Comparison of ENCODE assay signal across 25 mouse cellular contexts in genomic region chr2:165458189-165458588, GRCm38 (mm10). TPM values are rescaled to one million over a fixed set of nuclear protein-coding genes. Genes with fewer than 3 reads are reported as not detected.
A peak's percentile ranks its signal among the peaks of the same experiment; 100 is the strongest.
DNase-seq lines count a peak whose midpoint lies in the region; ATAC-seq and TF ChIP-seq lines count a peak whose summit lies in the region.
"Had no signal": no experiment of that assay in that cellular context is flagged by ENCODE, and none has a peak within 500 bp of the region (broad histone marks: within the 10 kb centered on the region; RNA-seq: fewer than 3 reads in every experiment).

No protein-coding gene starts in this region.

- no peak overlapping the region for H3K4me3 ChIP-seq in kidney, embryonic 14.5 days (ENCODE audit: low read length)
- H3K4me3 ChIP-seq in lung, adult 2 months (replicated peaks; ENCODE audit: extremely low read depth, low read depth, low read length), result no peak overlapping the region
- H3K4me3 ChIP-seq: embryonic facial prominence, embryonic 15.5 days; erythroblast, embryonic 14.5 days; forebrain, embryonic 10.5 days; heart, embryonic 15.5 days; hindbrain, embryonic 10.5 days had no signal

- no peak overlapping the region for H3K9ac ChIP-seq in kidney, embryonic 14.5 days (ENCODE audit: low read depth, low read length)
- H3K9ac ChIP-seq: embryonic facial prominence, embryonic 15.5 days; heart, embryonic 15.5 days had no signal

- H3K4me2 ChIP-seq in kidney, embryonic 14.5 days (replicated peaks; ENCODE audit: low read depth, low read length), result no peak overlapping the region
- H3K4me2 ChIP-seq: embryonic facial prominence, embryonic 15.5 days; heart, embryonic 11.5 days; heart, embryonic 15.5 days had no signal

- no peaks in the 10 kb centered on the region for H3K9me3 ChIP-seq in kidney, embryonic 14.5 days (ENCODE audit: control insufficient read depth, low read length)
- H3K9me3 ChIP-seq: embryonic facial prominence, embryonic 15.5 days; forebrain, embryonic 10.5 days; heart, embryonic 15.5 days; hindbrain, embryonic 10.5 days had no signal

- no peaks in the 10 kb centered on the region for H3K27me3 ChIP-seq in kidney, embryonic 14.5 days (ENCODE audit: control insufficient read depth, insufficient read depth, low read length)
- H3K27me3 ChIP-seq: embryonic facial prominence, embryonic 15.5 days had no signal

- H3K27ac ChIP-seq in kidney, embryonic 14.5 days (ENCODE audit: low read depth, low read length), result no peak overlapping the region
- H3K27ac ChIP-seq: embryonic facial prominence, embryonic 15.5 days; forebrain, embryonic 10.5 days; heart, embryonic 15.5 days; hindbrain, embryonic 10.5 days had no signal

- peak; percentile 59 for DNase-seq in kidney, adult 18-20 months
- peak; percentile 92 for DNase-seq in kidney, adult 9 months
- peak; percentile 69 to 87 for DNase-seq in kidney, postnatal 25 days
- no peak for DNase-seq in lung, adult 2 months
- no peak for DNase-seq in heart, postnatal 10 days
- no peak for DNase-seq in lung, postnatal 36 days
- DNase-seq: adrenal gland, postnatal 10 days; cerebellum, adult 11 months; cerebellum, adult 8-10 months; cerebellum, postnatal 14 days; embryo, embryonic 11 days; gastrocnemius, postnatal 10 days; heart, adult 18-20 months had no signal

- no peak for TF ChIP-seq CTCF in lung, adult 2 months (IDR thresholded peaks at IDR 0.05; ENCODE audit: insufficient read depth, low read length)

- WGBS in kidney, embryonic 14.5 days, result 73% methylated on average over 5 of the region's 5 CpGs
- 61% methylated on average over 5 of the region's 5 CpGs for WGBS in lung, adult 2 months

- TF ChIP-seq POLR2A in lung, adult 2 months (IDR thresholded peaks at IDR 0.05; ENCODE audit: borderline replicate concordance, extremely low read depth, low read depth, low read length), result no peak

- no peaks in the 10 kb centered on the region for H3K4me1 ChIP-seq in kidney, embryonic 14.5 days (ENCODE audit: control insufficient read depth, insufficient read depth, low read length)
- H3K4me1 ChIP-seq in lung, adult 2 months (ENCODE audit: control insufficient read depth, insufficient read depth, low read length), result no peaks in the 10 kb centered on the region
- H3K4me1 ChIP-seq: embryonic facial prominence, embryonic 15.5 days; heart, embryonic 15.5 days had no signal

- intact Hi-C loops in heart, postnatal 10 days (cut with DNase I), result no loop called here

- no peak for ATAC-seq in kidney, embryonic 14.5 days (ENCODE audit: low FRiP score, low TSS enrichment)
- ATAC-seq: forebrain, embryonic 14.5 days had no signal

- H3K36me3 ChIP-seq in kidney, embryonic 14.5 days (ENCODE audit: control insufficient read depth, insufficient read depth, low read length), result no peaks in the 10 kb centered on the region
- H3K36me3 ChIP-seq: embryonic facial prominence, embryonic 15.5 days; forebrain, embryonic 10.5 days; heart, embryonic 15.5 days; hindbrain, embryonic 10.5 days had no signal

RNA-seq across cellular contexts. Expression of gene Slc13a3, which starts 14.8 kb away (rescaled TPM):
- polyA plus RNA-seq in kidney, embryonic 14.5 days (2014; fragmentation: Nextera tagmentation; extraction: Ambion mirVana), result 0.24 and 0.42 TPM in 2 replicates
- polyA plus RNA-seq in lung, adult 2 months (2012; rRNA removed), result 3.1 and 3.4 TPM in 2 replicates
- 1 to 10 TPM in 1 of 2 experiments, under 1 TPM in 1; 0.10 to 1.1 TPM for total RNA-seq in heart, postnatal 10 days (2021)
- total RNA-seq: common myeloid progenitor, adult 5-6 weeks; MEL had no signal
- polyA plus RNA-seq: C2C12 had no signal

RNA-seq across cellular contexts. Expression of gene Trp53rka, which starts 34.9 kb away (rescaled TPM):
- polyA plus RNA-seq in kidney, embryonic 14.5 days (2014; fragmentation: Nextera tagmentation; extraction: Ambion mirVana), result 27.0 and 42.5 TPM in 2 replicates
- 21.5 and 22.2 TPM in 2 replicates for polyA plus RNA-seq in lung, adult 2 months (2012; rRNA removed)
- 10 to 100 TPM in 1 of 2 experiments, 1 to 10 TPM in 1; 9.7 to 10.5 TPM for total RNA-seq in heart, postnatal 10 days (2021)

RNA-seq across cellular contexts. Expression of gene Slc2a10, which starts 45.4 kb away (rescaled TPM):
- polyA plus RNA-seq in kidney, embryonic 14.5 days (2014; fragmentation: Nextera tagmentation; extraction: Ambion mirVana), result 3.0 and 6.9 TPM in 2 replicates
- polyA plus RNA-seq in lung, adult 2 months (2012; rRNA removed), result 8.9 and 10.1 TPM in 2 replicates
- total RNA-seq in heart, postnatal 10 days (2021), result 1 to 10 TPM; 5.5 to 5.7 TPM
- total RNA-seq: MEL had no signal
- polyA plus RNA-seq: erythroblast, embryonic 14.5 days had no signal

RNA-seq across cellular contexts. Expression of gene Ocstamp, which starts 58.0 kb away (rescaled TPM):
- 0.07 and 0.09 TPM in 2 replicates for polyA plus RNA-seq in kidney, embryonic 14.5 days (2014; fragmentation: Nextera tagmentation; extraction: Ambion mirVana)
- 0.07 and 0.09 TPM in 2 replicates for polyA plus RNA-seq in lung, adult 2 months (2012; rRNA removed)
- not detected for total RNA-seq in heart, postnatal 10 days (2021)
- total RNA-seq: common myeloid progenitor, adult 5-6 weeks; heart, adult 18-20 months; MEL had no signal
- polyA plus RNA-seq: brain, embryonic 14.5 days; C2C12; forebrain, embryonic 14.5 days; heart, embryonic 11.5 days; hindbrain, embryonic 10.5 days had no signal

Comparison
In these comparisons a context has a peak if more than half of its experiments do, and no peak if none do; other contexts are left out.
1. DNase-seq: peak in kidney, adult 18-20 months (single experiment), kidney, adult 9 months (single experiment) and kidney, postnatal 25 days (2 of 2); none in lung, adult 2 months (single experiment), heart, postnatal 10 days (0 of 2) and lung, postnatal 36 days (single experiment).